Mouse (Mus musculus) testis, adult 2 months (tissue): ENCODE results near the gene Nob1. TPM values are rescaled to one million over a fixed set of nuclear protein-coding genes. Genes with fewer than 3 reads are reported as not detected.

Source experiments
- H3K27ac ChIP-seq: fragments of 200-500 bp; 2 replicates; pipeline ENCODE4 v1.5.1; 2012; ENCODE audit warnings: low read depth, low read length; ENCODE audit not compliant: control insufficient read depth, insufficient read depth
- H3K27me3 ChIP-seq: fragments of 200-500 bp; 2 replicates; pipeline ENCODE4 v1.6.1; 2012; ENCODE audit warnings: mild to moderate bottlenecking, low read length, moderate library complexity; ENCODE audit not compliant: control insufficient read depth, insufficient read depth
- H3K36me3 ChIP-seq: fragments of 200-500 bp; 2 replicates; pipeline ENCODE4 v1.6.1; 2012; ENCODE audit warnings: mild to moderate bottlenecking, low read length; ENCODE audit not compliant: control insufficient read depth, insufficient read depth
- H3K4me1 ChIP-seq: fragments of 200-500 bp; 2 replicates; pipeline ENCODE4 v1.6.1; 2012; ENCODE audit warnings: low read length; ENCODE audit not compliant: control insufficient read depth, insufficient read depth
- H3K4me3 ChIP-seq: fragments of 200-500 bp; 2 replicates; pipeline ENCODE4 v1.5.1; 2012; ENCODE audit warnings: low read depth, mild to moderate bottlenecking, low read length, moderate library complexity, mixed read lengths; ENCODE audit not compliant: control insufficient read depth
- CTCF ChIP-seq: fragments of 200-500 bp; IDR thresholded peaks from 2 replicates; pipeline ENCODE4 v1.5.1; 2012; ENCODE audit warnings: low read depth, mild to moderate bottlenecking, inconsistent platforms, low read length, moderate library complexity; ENCODE audit not compliant: control insufficient read depth, insufficient read depth, insufficient replicate concordance
- POLR2A ChIP-seq: fragments of 200-500 bp; IDR thresholded peaks from 2 replicates; pipeline ENCODE4 v1.6.1; 2012; ENCODE audit warnings: low read depth, mild to moderate bottlenecking, inconsistent platforms, low read length, moderate library complexity; ENCODE audit not compliant: control insufficient read depth
- polyA plus RNA-seq: library from polyadenylated mRNA; depleted of rRNA; stranded (reverse); fragments of >200 nt; gene quantifications from 2 replicates; pipeline ENCODE4 v1.2.3, GENCODE M21; 2012

Gene Nob1
- polyA plus RNA-seq, 1 experiment, result 15.3 TPM

DNA sequence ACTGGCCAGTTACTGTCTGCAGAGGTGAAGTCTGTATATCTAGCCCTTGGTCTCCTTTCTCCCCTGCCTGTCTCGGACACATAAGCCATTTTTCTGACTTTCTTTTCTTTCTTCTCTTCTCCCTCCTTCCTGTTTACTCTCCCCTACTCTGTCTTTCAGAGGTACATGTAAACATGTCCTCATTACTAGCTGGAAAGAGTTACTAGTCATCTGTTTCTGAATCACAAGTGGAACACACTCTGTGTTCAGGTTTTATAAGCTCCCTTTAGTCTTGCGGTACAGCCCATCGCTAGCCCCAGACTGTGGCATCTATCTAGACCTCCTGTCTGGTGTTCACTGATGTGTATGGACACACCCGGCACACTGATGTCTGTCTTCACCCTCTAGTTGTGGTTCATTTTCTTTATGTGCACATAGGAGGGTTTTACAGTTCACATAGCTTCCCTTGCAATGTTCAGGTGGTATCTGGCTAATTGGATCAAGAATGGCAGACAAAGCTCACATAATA, 23.6 kb upstream of the Nob1 start:
- H3K36me3 ChIP-seq, result no peaks in the 10 kb centered on the region
- no peaks in the 10 kb centered on the region for H3K27me3 ChIP-seq
- no peak overlapping the region for H3K4me3 ChIP-seq
- H3K27ac ChIP-seq, result no peak overlapping the region
- TF ChIP-seq CTCF, result no peak
- TF ChIP-seq POLR2A, result no peak
- no peaks in the 10 kb centered on the region for H3K4me1 ChIP-seq

GRCm38 (mm10) chr8:107447713-107448112, 22.9 kb upstream of the Nob1 start:
- Histone ChIP-seq H3K27me3 (no peaks in the 10 kb centered on the region), H3K4me1 (no peaks in the 10 kb centered on the region), H3K36me3 (no peaks in the 10 kb centered on the region), H3K4me3 (no peak overlapping the region), H3K27ac (no peak overlapping the region)
- no peak for TF ChIP-seq POLR2A
- no peak for TF ChIP-seq CTCF

DNA sequence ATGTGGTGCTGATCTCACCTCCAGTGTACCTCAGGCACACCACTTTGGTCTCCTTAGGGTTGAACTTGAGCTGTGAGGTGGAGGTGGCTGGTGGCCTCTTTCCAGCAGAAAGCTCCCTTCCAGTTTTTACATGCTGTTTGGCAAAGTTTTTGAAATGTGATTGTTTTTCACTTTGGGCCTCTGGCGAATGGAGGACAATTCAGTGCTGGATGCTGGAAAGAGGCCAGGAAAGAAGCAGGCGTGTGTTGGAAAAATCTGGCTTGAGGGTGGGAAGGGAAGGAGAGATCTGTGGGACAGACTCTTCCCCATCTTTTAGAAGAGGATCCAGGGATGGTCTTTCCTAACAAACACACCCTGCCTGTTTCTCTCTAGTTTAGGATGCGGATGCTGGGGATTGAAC, 19.8 kb upstream of the Nob1 start:
- TF ChIP-seq POLR2A (no peak), CTCF (no peak)
- H3K27ac ChIP-seq, result no peak overlapping the region
- no peak overlapping the region for H3K4me3 ChIP-seq
- no peaks in the 10 kb centered on the region for H3K4me1 ChIP-seq
- H3K36me3 ChIP-seq, result no peaks in the 10 kb centered on the region
- no peaks in the 10 kb centered on the region for H3K27me3 ChIP-seq

GRCm38 (mm10) chr8:107439880-107440625, 15.2 kb upstream of the Nob1 start:
- no peak overlapping the region for H3K27ac ChIP-seq
- no peaks in the 10 kb centered on the region for H3K27me3 ChIP-seq
- no peak for TF ChIP-seq POLR2A
- TF ChIP-seq CTCF, result no peak
- peaks cover 3% of the 10 kb centered on the region; the same call in 1 of the 2 replicates for H3K4me1 ChIP-seq
- no peak overlapping the region for H3K4me3 ChIP-seq
- H3K36me3 ChIP-seq, result no peaks in the 10 kb centered on the region

GRCm38 (mm10) chr8:107437711-107438110, 12.9 kb upstream of the Nob1 start:
- Histone ChIP-seq H3K4me1 (peaks cover 6% of the 10 kb centered on the region), H3K27me3 (no peaks in the 10 kb centered on the region), H3K4me3 (no peak overlapping the region), H3K36me3 (no peaks in the 10 kb centered on the region), H3K27ac (no peak overlapping the region)
- TF ChIP-seq CTCF (no peak), POLR2A (no peak)

DNA sequence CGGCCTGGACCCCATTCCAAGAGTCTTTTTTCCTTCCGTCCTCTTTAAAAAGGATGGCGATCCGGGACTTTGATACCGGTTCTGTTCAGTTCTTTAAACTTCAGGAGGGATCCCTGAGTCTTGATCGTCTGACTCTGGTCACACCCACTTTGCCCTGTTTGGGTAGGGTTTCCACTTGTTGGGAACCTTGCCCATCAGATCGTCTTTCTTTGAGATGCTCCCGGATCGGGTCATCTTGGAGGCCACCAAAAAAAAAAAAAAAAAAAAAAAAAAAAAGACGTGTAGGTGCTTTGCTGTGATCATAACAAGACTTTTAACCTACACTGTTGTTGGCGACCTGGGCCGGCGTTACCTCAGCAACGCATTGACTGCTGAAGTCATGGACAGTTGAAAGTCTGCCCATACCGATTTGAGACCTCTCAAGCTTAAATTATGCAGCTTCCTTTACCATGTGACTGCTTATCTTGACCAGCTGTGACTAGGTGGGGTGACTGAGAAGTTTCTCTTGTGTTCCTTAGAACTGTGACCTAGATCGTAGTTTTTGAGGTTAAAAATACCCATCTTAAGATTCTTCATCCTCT, 12.1 kb upstream of the Nob1 start:
- no peaks in the 10 kb centered on the region for H3K36me3 ChIP-seq
- H3K4me1 ChIP-seq, result peaks cover 6% of the 10 kb centered on the region
- no peak for TF ChIP-seq CTCF
- TF ChIP-seq POLR2A, result no peak
- no peaks in the 10 kb centered on the region for H3K27me3 ChIP-seq
- peak overlapping the region; percentile 92 for H3K4me3 ChIP-seq
- peak overlapping the region; percentile 63 for H3K27ac ChIP-seq

DNA sequence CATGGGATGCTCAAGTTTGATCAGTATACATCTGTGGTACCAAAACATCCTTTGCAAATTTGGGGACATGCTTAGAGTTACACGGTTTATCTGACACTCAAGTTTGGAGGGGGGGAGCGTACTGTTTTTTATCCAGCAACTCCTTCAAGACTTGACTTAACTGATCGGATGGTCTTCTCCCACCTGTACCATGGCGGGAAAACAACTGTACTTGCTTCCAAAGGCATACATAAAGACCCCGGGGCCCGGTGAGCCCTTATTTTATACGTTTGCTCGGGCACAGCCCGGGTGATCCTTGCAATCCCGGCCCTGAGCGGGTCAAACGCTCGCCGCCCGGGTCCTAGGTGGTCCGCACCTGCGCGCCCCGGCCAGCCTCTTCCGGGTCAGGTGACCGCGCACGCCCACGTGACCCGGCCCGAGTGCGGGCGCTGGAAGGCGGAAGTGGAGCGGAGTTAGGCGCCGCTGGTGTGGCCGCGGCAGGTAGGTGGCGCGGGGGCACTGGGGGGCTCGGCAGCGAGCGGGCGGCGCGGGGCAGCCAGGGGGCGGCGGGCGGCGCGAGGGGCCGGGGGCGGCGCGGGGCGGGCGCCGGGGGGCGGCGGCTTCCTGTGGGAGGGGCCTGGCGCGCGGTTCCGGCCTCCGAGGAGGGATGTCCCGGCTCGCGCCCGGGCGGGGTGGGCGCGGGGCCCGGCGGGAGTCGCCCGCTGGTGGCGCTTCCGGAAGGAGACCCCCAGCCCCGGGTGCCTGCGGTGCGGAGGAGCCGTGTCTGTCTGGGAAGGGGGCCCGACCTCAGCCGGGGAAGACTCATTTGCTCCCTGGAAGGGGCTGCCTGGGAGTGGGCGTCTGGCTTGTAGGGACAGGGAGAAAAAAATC, 11.3 kb upstream of the Nob1 start, which contains the start of gene Wwp2:
Gene Wwp2, plus strand, starts transcription at position 404 of the 870 bp plus-strand sequence.
- TF ChIP-seq POLR2A, result peak; percentile 49; the same call in 1 of the 2 replicates
- TF ChIP-seq CTCF, result no peak
- Histone ChIP-seq H3K27me3 (no peaks in the 10 kb centered on the region), H3K36me3 (no peaks in the 10 kb centered on the region), H3K4me1 (peaks cover 6% of the 10 kb centered on the region), H3K4me3 (peak within 1 kb of the TSS; percentile 98), H3K27ac (peak within 1 kb of the TSS; percentile 84)
